Mouse (Mus musculus) heart, adult 8-10 months (tissue): ENCODE data around the gene Zc3h14. TPM values are rescaled to one million over a fixed set of nuclear protein-coding genes. Genes with fewer than 3 reads are reported as not detected.

Experiments
- DNase-seq: peaks from one replicate; pipeline ENCODE4 v3.0.0; 2022; ENCODE audit warnings: low spot score
- total RNA-seq, 4 experiments: library from RNA; stranded (reverse); gene quantifications; 2 replicates each; pipeline ENCODE4 v1.2.4; 2022

Zc3h14 gene
- 10 to 100 TPM; 60.1 to 63.9 (median 61.8) TPM for total RNA-seq

DNA sequence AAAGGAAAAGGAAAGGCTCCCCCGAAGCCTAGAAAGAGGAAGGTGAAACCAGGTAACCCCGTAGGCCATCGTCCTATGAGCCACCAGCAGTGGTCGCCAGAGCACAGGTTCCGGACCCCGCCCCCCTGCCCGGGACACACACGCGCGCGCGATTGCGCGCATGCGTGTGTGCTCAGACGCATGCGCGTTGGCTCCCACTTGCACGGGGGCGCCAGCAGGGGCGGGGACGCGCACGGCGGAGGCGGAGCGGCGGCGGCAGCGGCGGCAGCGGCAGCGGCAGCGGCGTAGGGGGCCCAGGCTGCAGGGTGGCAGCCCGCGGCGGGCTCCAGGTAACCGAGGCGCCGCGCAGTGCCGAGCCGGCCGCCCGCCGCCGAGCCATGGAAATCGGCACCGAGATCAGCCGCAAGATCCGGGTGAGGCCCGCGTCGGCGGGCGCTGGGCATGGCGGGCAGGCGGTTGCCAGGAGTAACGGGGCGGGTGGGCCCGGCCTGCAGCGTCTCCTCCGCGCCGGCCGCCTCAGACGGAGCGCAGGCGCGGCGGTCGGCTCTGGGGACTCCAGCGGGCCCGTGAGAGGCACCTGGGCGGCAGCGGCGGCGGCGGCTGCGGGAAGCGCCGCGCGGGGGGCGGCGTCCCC is at the start of gene Zc3h14:
Gene Zc3h14 (plus strand): TSS at position 219 of the 634 bp plus-strand sequence.
- DNase-seq = peak; percentile 87

DNA sequence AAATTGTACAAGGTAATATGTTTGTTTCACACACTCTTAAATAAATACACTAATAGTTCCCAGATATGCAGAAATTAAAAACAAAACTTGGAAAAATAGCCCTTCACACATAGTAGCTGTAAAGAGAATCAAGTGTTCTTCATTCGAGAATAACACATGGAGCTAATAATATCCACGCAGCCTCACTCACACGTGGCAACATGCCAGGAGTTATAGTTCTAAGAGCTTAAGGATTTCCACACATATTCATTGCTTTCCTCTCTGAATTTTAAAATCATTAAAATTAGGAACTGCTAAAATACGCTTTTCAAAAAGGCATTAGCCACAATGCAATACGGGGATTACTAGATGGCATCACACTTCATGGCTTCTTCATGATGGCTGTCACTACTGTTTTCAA is 49.6 kb upstream of the Zc3h14 start:
- no peak for DNase-seq

DNA sequence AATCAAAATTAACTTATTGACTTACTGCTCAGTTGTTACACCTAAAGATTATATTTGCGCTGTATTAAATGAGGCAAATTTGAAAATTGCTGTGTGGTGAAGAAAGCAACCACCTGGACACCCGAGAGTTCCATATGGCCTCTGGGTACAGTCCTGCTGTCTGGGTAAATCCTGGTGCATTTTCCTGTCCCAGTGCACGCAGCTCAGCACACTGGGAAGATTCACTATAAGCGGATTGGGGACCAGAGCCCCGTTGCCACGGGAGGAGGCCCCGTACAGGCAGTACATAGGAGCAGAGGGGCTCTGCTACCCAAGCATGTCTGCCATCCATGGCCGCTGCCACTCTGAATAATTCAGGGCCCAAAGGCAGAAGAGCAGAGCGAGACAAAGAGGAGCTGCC is 45.2 kb upstream of the Zc3h14 start:
- DNase-seq = no peak

DNA sequence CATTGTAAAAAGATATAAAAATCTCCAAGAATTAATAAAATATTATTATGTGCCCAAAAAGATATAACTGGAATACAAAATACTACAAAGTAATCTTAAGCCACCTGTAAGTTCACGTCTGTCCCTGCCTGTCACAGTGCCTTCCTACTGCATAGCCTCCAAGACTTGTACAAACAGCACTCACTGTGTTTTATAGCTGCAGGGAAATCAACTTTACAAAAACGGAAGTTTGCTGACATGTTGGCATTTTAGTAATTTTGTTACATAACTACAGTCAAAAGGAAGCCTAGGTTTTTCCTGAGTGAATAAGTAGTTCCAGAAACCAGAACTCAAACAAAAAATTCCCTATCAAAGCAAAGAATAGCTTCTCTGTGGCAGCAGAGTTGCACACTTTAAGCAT is 43.2 kb upstream of the Zc3h14 start:
- DNase-seq = no peak

DNA sequence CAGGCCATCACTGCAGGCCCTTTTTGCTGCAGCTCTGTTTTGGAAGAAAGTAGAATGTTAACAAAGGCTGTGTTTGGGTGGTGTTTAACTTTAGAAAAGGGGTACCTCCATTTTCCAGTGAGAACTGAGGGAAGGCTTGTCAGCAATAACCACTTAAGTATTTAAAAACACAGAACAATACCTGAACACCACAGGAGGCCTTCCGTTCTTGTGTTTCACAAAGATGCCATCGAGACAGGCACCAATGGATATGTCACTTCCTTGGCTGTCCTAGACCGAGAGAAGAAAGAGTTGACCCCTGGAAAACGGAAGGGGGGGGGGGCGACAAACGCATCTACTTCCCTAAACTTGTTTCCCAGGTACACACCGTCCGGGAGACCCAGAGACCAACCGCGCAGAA is 42.8 kb upstream of the Zc3h14 start:
- no peak for DNase-seq

DNA sequence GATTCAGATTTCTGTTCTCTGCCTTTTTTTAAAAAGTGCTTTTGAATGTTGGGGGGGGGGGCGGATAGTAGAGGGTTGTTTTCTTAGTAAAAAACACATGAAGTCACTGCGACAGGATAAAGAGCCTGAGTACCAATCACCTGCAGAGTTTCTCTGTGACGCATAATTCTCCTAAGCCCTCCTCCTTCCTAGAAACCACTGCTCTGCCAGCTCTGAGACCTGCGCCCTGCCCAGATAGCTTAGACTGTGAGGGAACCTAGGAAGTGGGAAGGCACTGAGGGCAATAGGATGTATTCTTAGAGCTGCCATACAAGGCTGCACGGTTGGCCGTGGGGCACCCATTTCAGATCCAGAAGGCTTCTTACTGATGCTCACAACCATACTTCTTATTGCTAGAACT is 33.9 kb upstream of the Zc3h14 start:
- DNase-seq = no peak

DNA sequence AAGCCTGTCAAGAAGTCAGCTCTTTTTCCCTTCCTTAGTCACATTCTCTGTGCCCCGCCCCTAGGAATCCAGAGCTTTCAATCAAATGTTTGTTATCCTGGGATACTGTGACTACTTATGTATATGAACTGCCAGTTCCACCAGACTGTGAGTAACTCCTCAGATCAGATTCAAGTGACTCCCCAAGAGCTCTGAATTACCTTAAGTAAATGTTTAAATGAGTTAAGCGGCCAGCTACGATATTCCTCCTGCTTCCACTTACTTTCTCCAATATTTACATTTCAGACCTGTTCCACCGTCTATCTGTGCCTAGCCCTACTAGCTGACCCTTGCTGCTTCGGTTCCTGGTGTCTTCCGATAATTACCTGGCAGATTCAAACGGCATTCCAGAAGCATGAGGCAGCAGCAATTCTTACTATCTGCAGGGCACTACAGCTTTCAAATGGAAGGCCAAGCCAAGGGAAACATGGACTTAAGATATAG is 33.1 kb upstream of the Zc3h14 start:
- DNase-seq = no peak

DNA sequence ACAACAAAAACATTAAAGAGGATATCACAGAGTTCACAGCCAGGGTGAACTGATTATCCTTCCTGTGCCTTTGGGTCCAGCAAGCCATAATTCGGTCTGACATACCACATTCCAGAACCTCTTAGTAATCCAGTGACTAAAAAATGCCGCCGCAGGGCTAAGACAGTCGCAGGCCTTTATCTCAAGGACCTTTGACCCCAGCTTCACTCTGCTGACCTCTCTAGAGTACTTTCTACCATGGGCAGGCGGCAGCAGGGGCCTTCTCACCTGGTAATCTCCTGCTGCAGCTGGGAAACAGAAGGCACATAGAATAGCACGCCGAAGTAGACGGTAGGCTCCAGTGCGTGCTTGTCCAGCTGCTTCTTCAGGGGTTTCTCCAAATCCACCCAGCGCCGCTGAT is 32.0 kb upstream of the Zc3h14 start:
- DNase-seq = no peak

DNA sequence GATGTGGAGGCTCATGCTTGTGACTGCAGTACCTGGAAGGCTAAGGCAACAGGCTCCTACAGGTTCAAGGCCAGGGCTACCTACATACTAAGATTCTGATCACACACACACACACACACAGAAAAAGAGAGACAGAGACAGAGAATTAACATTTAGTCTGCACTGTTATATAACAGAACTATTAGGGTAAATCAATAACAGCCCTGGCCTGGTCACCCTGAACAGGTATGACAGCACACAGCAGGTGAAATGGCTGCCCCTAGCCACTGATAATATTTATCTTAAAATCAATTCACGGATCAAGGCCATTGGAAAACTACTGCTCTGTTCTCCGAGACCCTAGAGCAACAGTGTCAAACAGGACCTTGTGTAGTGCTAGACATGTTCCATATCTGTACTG is 30.6 kb upstream of the Zc3h14 start:
- DNase-seq = no peak

DNA sequence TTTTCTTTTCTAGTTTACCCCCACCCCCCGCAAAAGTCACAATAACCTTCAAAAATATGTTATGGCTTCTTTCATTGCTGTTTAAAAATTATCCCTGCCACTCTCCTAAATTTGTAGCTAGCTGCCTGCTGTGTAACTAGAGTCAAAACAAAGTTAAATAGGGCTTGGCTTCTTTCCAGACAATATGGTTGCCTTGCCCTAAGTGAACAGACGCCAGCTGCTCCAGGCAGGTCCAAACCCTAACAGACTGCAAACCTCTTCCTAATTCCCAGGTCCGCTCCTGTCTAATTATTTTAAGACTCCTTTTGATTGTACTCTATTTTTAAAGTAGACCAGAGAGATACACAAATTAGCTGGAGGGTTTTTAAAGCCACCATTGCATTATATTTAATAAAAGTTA is 26.1 kb upstream of the Zc3h14 start:
- no peak for DNase-seq

DNA sequence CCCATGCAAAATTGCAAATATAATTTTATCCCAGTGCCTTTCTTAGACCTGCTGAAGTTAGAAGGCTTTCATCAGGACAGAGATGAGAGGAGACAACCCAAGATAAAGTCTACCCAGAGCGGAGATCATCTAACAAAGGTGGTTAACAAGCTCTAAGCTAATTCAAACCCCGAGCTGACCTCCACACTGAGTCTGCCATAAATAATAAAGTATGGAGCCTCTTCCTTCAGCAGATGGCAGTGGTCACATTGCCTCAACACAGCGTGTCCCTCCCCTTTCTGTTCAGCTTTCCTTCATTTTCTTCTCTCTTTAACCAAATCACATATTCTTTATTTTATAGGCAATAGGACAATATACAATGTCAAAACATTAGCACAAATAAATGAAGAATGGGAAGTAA is 25.7 kb upstream of the Zc3h14 start:
- no peak for DNase-seq

DNA sequence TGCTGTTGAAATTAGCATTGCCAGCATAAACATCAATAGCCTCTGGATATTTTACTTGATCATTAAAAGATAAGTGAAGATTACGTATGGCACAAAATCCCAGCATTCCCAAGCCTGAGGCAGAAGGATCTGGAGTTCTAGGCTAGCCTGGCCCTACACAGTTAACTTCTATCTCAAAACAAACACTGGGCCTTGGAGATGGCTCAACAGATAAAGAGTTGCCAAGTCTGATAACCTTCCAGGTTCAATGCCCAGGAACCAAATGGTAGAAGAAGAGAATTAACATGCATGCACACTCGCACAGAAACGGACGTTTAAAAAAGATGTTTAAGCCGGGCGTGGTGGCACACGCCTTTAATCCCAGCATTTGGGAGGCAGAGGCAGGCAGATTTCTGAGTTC is 22.5 kb upstream of the Zc3h14 start:
- no peak for DNase-seq

DNA sequence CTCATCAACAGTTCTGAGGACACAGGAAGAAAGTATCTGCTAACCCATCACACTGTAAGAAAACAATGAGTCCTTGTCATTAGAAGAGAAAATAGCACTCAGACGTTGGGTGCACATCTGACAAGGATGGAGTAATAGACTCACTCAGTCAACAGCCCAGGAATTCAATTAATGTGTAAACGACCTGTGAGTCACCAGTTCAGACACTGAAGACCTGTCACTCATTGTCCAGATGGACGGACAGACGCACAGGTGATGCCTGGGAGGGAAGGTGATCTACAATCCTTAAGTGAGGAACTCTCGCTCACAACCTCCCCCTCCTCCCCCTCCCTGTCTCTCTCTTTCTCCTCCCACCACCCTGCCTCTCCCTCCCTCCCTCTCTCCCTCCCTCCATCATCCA is 21.8 kb upstream of the Zc3h14 start:
- no peak for DNase-seq

DNA sequence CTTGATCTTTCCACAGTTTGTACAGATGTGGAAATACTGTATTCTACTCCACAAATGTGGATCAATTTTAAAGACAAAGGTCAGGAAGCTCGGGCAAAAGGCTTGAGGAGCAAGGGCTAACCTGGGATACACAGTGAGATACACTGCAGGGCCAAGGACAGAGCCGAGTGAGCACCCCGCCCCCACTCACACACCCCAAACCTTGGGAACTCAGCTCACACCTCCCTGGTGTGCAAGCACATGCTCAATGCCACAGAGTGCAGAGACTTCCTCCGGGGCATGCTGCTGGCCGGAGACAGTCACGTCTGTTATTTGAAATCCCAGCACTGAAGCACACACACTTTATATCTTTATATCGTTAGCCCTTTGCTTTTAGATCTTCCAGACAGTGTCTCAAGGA is 20.7 kb upstream of the Zc3h14 start:
- DNase-seq = no peak

DNA sequence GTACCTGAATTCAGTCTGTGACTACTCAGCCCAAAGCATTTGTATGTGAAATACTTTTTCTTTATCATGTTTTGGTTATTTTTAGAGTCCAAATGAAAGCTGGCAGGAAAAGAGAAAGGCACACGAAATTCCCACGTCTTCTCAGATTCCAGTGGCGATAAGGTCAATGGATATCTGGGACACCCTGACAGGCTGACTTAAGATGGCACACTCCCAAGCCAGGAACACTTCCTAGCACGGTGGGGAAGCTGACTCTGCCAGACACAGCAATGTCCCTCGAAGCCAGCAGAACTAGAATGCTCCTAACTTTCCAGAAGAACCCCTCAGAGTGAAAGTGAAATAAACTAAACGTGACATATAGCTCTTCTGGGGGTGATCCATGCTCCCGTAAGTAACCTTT is 19.6 kb upstream of the Zc3h14 start:
- no peak for DNase-seq

DNA sequence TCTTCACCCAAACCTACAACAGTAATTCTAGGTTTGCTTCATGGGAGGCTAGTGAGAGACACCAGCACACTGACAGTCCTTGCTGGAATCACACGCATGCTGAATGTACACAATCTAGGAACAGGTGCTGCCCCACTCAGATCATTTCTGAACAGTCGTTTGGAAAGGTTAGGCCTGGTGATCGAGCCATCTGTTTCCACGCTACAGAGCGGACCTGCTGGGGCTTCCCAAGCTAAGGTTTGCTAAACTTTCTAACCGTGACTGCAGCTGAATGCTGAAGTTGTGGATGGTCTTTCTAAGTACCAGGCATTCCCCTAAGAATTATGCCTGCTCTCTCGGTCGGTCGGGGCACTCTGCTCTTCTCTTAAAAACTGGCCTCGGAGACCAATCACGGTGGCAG is 16.1 kb upstream of the Zc3h14 start:
- no peak for DNase-seq

DNA sequence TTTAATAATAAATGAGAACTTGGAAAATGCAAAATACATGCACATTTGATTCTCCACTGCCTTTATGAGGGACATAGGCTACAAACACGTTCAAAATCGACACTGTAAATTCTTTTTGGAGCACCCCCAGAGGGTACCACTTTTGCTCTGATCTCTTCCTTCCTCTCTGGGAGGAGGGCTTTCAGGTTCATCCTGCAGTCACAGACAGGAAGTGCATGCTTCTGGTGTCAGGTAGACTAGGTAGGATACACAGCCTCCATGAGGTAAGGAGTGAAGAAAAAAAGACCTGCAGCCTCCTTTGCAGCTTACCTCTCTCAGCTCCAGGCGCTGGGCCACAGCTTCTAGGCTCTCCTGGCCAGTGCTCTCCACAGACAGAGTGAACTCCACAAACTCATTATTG is 13.6 kb upstream of the Zc3h14 start:
- no peak for DNase-seq

DNA sequence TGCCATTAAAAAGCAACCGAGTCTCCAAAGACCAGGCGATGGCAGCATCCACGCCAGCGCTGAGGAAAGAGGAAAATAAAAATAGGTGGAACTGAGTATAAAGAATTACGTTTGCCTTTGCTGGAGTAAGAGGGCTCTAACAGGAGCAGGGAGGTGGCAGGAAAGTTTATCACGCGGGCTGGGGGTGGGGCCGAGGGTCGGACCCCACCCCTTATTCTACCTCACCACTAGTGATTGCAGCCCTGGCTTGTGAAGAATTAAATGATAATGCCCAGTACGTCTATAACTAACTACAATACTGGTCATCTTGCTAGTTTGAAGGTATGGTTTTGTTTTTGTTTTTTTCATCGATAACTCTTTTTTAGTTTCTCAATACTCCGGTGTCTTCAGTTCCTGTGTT is 13.0 kb upstream of the Zc3h14 start:
- no peak for DNase-seq

DNA sequence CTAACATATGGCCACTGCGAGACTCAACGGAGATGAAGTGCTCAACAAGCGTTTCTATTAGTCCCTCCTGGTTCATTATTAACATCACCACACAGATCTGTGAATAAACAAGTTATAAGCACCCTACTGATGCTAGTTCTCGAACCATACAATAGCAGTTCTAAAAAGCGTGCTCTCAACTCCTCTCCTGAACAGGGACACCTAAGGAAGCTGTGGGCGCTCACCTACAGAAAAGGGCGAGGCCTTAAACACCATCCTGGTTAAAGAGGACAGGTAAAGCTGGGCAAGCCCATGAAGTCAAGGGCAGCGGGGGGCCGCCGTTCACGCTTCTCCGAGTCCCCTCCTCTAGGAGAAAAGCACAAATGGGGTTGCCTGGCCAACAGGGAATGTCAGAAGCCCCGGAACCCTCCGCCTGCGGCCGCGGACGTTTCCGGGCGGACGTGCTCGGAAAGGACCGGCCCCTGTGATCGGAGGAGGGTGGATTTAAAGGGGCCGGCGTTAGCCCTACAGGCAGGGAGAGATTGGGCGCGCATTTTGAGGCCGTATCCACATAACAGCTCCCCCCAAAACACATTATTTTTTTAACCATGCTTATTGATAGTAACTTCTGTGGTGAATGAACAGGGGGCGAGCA is 12.4 kb upstream of the Zc3h14 start:
- peak; percentile 83 for DNase-seq

DNA sequence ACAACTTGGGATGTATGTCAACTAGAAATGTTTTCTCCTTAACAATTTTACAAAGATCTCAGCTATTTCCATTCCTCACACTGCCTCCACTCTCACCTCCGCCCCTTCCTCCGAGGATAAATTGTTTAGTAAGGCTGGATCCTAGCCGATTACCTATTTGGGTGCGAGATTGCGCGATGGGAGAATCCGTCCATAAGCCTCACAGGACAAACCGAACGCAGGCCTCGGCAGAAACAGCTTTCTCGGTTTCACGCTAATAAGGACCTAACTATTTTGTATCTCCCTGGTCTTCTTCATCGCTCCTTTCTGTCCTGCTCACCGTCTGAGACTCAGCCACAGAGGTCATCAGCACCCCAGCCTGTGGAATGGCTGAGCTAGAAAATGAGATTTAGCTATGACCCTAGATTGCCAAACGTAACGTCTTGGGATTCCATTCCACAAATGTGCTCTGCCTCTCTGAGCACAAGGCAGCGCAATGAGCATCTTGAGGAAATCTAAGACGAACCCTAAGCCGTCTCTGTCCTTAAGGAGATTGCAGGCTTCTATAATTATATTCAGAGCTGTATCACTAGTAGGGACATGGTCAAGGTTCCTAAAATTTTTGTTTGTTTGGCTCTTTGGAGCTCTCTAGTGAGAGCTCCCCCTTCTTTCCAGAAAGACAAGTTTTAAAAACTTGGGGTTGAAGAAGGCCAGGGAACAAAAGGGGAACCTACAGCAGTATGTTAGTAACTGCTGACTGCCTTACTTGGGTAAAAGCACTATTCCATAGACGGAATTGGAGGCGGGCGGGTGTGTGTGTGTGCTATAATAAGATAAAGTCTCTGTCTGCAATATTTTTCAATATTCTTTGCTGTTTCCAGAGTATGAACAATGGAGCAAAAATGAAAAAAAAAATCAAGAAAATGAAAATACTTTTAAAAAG is 11.6 kb upstream of the Zc3h14 start:
- DNase-seq = no peak

DNA sequence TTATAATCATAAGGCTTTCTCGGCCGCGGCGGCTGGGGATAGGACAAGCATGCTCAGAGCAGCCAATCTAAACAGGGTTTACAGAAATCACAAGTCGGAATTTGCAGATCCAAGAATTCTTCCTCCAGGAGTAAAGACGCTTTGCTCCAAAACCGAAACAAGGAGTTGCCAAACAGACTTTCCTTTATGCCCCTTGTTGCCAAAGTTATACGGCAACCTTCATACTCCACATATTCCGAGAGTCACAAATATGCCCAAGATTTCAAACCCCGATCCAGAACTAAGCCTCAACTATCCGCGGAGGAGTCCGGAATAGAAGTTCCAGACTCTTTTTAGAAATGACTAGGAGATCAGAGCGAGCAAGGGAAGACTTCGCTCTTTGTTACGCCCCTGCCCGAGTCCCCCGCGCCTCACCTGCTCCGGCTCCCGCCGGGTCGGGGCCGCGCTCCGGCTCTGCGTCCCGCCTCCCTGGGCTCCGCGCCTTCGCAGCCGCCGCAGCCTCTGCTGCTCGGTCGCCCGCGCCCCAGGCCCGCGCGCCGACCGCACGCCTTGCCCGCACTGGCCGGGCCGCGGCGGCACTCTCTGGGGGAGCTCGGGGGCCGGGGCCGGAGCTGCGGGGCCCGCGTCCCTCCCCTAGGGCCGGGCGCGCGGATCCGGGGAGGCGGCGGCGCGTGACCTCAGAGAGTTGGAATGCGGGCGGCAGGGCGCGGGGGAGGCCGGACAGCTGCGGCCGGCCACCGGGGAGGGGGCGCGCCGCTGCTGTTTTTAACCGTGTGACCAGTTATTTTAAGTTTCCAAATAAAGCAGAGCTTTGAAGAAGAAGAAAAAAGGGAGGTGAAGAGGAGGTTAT is 9.6 kb upstream of the Zc3h14 start, which contains the start of gene Ptpn21:
Gene Ptpn21 (minus strand): TSS at position 455 of the 850 bp plus-strand sequence.
- DNase-seq = peak; percentile 56
